Mouse (Mus musculus): ENCODE results near the gene Caskin2.

Caskin2 gene

GRCm38 (mm10) chr11:115831518-115831917 is 18.1 kb upstream of the Caskin2 start:
- DNase-seq (ENCODE audit: low read depth, low spot score): no peak

GRCm38 (mm10) chr11:115830550-115831325 is 17.3 kb upstream of the Caskin2 start:
- no peak for DNase-seq (ENCODE audit: low read depth, low spot score)

- DNase-seq (ENCODE audit: low read depth, low spot score): no peak
Observed at GRCm38 (mm10) chr11:115829036-115829435, 15.6 kb upstream of the Caskin2 start.

- no peak for DNase-seq (ENCODE audit: low read depth, low spot score)
Observed at GRCm38 (mm10) chr11:115827624-115828023, 14.2 kb upstream of the Caskin2 start.

GRCm38 (mm10) chr11:115826487-115826886 is 13.0 kb upstream of the Caskin2 start:
- no peak for DNase-seq (ENCODE audit: low read depth, low spot score)

GRCm38 (mm10) chr11:115824813-115825212 is 11.4 kb upstream of the Caskin2 start:
- peak; percentile 19 for DNase-seq (ENCODE audit: low read depth, low spot score)

GRCm38 (mm10) chr11:115823774-115824740 is 10.6 kb upstream of the Caskin2 start, which contains the start of gene Llgl2:
Llgl2 (plus strand) TSS chr11:115824049.
- DNase-seq (ENCODE audit: low read depth, low spot score): peak; percentile 91

- DNase-seq (ENCODE audit: low read depth, low spot score): no peak
Observed at GRCm38 (mm10) chr11:115821001-115821400, 7.6 kb upstream of the Caskin2 start.

GRCm38 (mm10) chr11:115819915-115820623 is 6.6 kb upstream of the Caskin2 start:
- DNase-seq (ENCODE audit: low read depth, low spot score): no peak

- DNase-seq (ENCODE audit: low read depth, low spot score): no peak
Observed at GRCm38 (mm10) chr11:115817331-115817730, 3.9 kb upstream of the Caskin2 start.

GRCm38 (mm10) chr11:115814605-115815450 is 1.4 kb upstream of the Caskin2 start, which contains the start of gene Tsen54:
Tsen54 (plus strand) TSS chr11:115814724.
- DNase-seq (ENCODE audit: low read depth, low spot score): peak; percentile 89

- peak; percentile 13 for DNase-seq (ENCODE audit: low read depth, low spot score)
Observed at GRCm38 (mm10) chr11:115812533-115813420, 662 bp downstream of the Caskin2 start.

- DNase-seq (ENCODE audit: low read depth, low spot score): no peak
Observed at GRCm38 (mm10) chr11:115812095-115812494, 1.3 kb downstream of the Caskin2 start.

- DNase-seq (ENCODE audit: low read depth, low spot score): no peak
Observed at GRCm38 (mm10) chr11:115811381-115812093, 1.9 kb downstream of the Caskin2 start.

- DNase-seq (ENCODE audit: low read depth, low spot score): no peak
Observed at GRCm38 (mm10) chr11:115810377-115810776, 3.1 kb downstream of the Caskin2 start.

- no peak for DNase-seq (ENCODE audit: low read depth, low spot score)
Observed at GRCm38 (mm10) chr11:115809311-115809781, 4.1 kb downstream of the Caskin2 start.

GRCm38 (mm10) chr11:115808696-115809310 is 4.6 kb downstream of the Caskin2 start:
- no peak for DNase-seq (ENCODE audit: low read depth, low spot score)

GRCm38 (mm10) chr11:115807971-115808370 is 5.5 kb downstream of the Caskin2 start:
- no peak for DNase-seq (ENCODE audit: low read depth, low spot score)
